Mouse (Mus musculus) neural tube, embryonic 14.5 days (tissue): ENCODE measurements around the gene Cat. TPM values are rescaled to one million over a fixed set of nuclear protein-coding genes. Genes with fewer than 3 reads are reported as not detected.
A peak's percentile ranks its signal among the peaks of the same experiment; 100 is the strongest.

Experiments used
- ATAC-seq: fragments of 200-750 bp; cut with Nextera tagmentation; 2 replicates; pipeline ENCODE4 v1.8.0; 2017; ENCODE audit warnings: low read depth, mild to moderate bottlenecking, moderate TSS enrichment, moderate library complexity
- H3K27ac ChIP-seq: fragments of 300-500 bp; sonication (generic); 2 replicates; pipeline ENCODE4 v1.5.1; 2014; ENCODE audit warnings: low read depth, mild to moderate bottlenecking, control low read depth, low read length, moderate library complexity, mixed read lengths
- H3K27me3 ChIP-seq: fragments of 300-500 bp; sonication (generic); 2 replicates; pipeline ENCODE4 v1.6.1; 2014; ENCODE audit warnings: low read length; ENCODE audit not compliant: control insufficient read depth, insufficient read depth
- H3K36me3 ChIP-seq: fragments of 300-500 bp; sonication (generic); 2 replicates; pipeline ENCODE4 v1.6.1; 2014; ENCODE audit warnings: low read length, mixed read lengths; ENCODE audit not compliant: control insufficient read depth, insufficient read depth
- H3K4me1 ChIP-seq: fragments of 300-500 bp; sonication (generic); 2 replicates; pipeline ENCODE4 v1.6.1; 2014; ENCODE audit warnings: low read length; ENCODE audit not compliant: control insufficient read depth, insufficient read depth
- H3K4me2 ChIP-seq: fragments of 300-500 bp; sonication (generic); 2 replicates; pipeline ENCODE4 v1.6.1; 2014; ENCODE audit warnings: mild to moderate bottlenecking, low read depth, low read length, control low read depth
- H3K4me3 ChIP-seq: fragments of 300-500 bp; sonication (generic); 2 replicates; pipeline ENCODE4 v1.5.1; 2014; ENCODE audit warnings: low read depth, low read length, control low read depth, mixed read lengths
- H3K9ac ChIP-seq: fragments of 300-500 bp; sonication (generic); replicated peaks from 2 replicates; pipeline ENCODE4 v1.6.1; 2014; ENCODE audit warnings: low read depth, mild to moderate bottlenecking, control low read depth, low read length, mixed read lengths
- H3K9me3 ChIP-seq: fragments of 300-500 bp; sonication (generic); 2 replicates; pipeline ENCODE4 v1.6.1; 2016; ENCODE audit warnings: low read length; ENCODE audit not compliant: control insufficient read depth
- WGBS: fragments of 180-500 bp; shearing (Covaris S2); extraction: QIAGEN DNeasy Blood & Tissue Kit; methylation state at CpG from one replicate; pipeline ENCODE4 v1.1.7; 2014; 5-methylcytosine and 5-hydroxymethylcytosine counted together
- polyA plus RNA-seq: library from polyadenylated mRNA; unstranded; fragments of >200 nt; fragmentation: Nextera tagmentation; extraction: Ambion mirVana; gene quantifications from 2 replicates; pipeline ENCODE4 v1.2.1, GENCODE M21; 2014

Gene Cat
- polyA plus RNA-seq, 1 experiment from 2014 or later, result 104 TPM

GRCm38 (mm10) chr2:103455748-103456147 is 29.2 kb downstream of the Cat start:
- WGBS, result 97% methylated on average over 7 of the region's 7 CpGs
- Histone ChIP-seq H3K4me2 (no peak overlapping the region), H3K4me3 (no peak overlapping the region), H3K36me3 (peaks cover 28% of the 10 kb centered on the region), H3K4me1 (no peaks in the 10 kb centered on the region), H3K9ac (no peak overlapping the region), H3K9me3 (no peaks in the 10 kb centered on the region), H3K27ac (no peak overlapping the region), H3K27me3 (no peaks in the 10 kb centered on the region)
- ATAC-seq, result no peak

GRCm38 (mm10) chr2:103452550-103452949 is 32.4 kb downstream of the Cat start:
- H3K4me3 ChIP-seq, result no peak overlapping the region
- no peaks in the 10 kb centered on the region for H3K9me3 ChIP-seq
- H3K9ac ChIP-seq, result no peak overlapping the region
- no peak overlapping the region for H3K4me2 ChIP-seq
- no peak for ATAC-seq
- H3K36me3 ChIP-seq, result peaks cover 25% of the 10 kb centered on the region
- WGBS, result 89% methylated on average over 5 of the region's 5 CpGs
- no peak overlapping the region for H3K27ac ChIP-seq
- H3K27me3 ChIP-seq, result no peaks in the 10 kb centered on the region
- no peaks in the 10 kb centered on the region for H3K4me1 ChIP-seq

GRCm38 (mm10) chr2:103450267-103450666 is 34.7 kb downstream of the Cat start:
- no peaks in the 10 kb centered on the region for H3K9me3 ChIP-seq
- no peak overlapping the region for H3K4me3 ChIP-seq
- H3K27me3 ChIP-seq, result no peaks in the 10 kb centered on the region
- ATAC-seq, result no peak
- H3K27ac ChIP-seq, result no peak overlapping the region
- no peak overlapping the region for H3K9ac ChIP-seq
- no peaks in the 10 kb centered on the region for H3K4me1 ChIP-seq
- H3K36me3 ChIP-seq, result peaks cover 13% of the 10 kb centered on the region; the same call in 1 of the 2 replicates
- no peak overlapping the region for H3K4me2 ChIP-seq
- 86% methylated on average over 8 of the region's 8 CpGs for WGBS

DNA sequence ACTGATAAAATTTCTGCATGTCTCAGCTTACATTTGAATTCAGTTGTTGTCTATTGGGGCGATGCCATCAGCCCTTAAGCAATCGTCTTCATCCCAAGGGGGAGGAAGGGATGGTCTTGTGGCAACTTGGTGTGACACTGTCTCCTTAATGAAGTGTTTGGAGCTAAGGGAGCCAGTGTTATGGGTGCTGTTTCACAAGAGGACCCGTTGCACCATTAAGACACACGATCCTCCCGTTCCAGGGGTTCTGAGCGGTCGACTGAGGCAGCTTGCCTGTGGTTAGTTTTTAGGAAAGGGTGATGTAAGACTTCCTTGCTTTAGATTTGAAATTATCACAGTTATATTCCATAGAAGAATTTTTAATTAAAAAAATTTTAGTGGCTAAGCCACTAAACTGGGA is 35.1 kb downstream of the Cat start:
- no peaks in the 10 kb centered on the region for H3K4me1 ChIP-seq
- H3K9ac ChIP-seq, result no peak overlapping the region
- no peak for ATAC-seq
- peaks cover 9% of the 10 kb centered on the region; the same call in 1 of the 2 replicates for H3K36me3 ChIP-seq
- no peaks in the 10 kb centered on the region for H3K9me3 ChIP-seq
- no peaks in the 10 kb centered on the region for H3K27me3 ChIP-seq
- H3K4me3 ChIP-seq, result no peak overlapping the region
- 93% methylated on average over 7 of the region's 7 CpGs for WGBS
- H3K4me2 ChIP-seq, result no peak overlapping the region
- H3K27ac ChIP-seq, result no peak overlapping the region

DNA sequence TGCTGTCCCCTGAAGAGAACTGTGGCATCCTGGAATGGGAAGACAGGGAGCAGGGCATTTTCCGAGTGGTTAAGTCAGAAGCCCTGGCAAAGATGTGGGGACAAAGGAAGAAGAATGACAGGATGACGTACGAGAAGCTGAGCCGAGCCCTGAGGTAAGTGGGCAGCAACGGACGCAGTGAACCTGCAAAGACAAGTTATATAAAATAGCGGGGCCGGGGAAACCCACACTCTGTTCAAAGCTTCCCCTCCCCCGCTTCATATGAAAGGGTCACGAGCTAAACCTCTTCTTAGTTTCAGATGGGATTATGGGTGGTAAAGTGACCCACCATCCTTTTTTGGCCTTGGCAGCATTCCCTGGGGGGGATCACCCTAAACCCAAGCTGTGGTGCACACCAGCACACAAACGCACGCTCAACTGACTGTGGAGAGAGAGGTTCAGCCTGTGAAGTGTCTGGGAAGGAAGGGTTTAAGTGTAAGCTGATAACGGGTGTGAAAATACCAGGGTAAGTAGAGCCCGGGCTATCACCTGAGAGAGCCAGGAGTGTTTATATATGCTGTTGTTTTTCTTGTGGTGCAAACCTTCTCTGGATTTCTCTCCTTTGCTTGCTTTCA is 35.9 kb downstream of the Cat start:
- 61% methylated on average over 14 of the region's 14 CpGs for WGBS
- no peaks in the 10 kb centered on the region for H3K27me3 ChIP-seq
- no peaks in the 10 kb centered on the region for H3K9me3 ChIP-seq
- H3K27ac ChIP-seq, result no peak overlapping the region
- no peak overlapping the region for H3K4me2 ChIP-seq
- no peak overlapping the region for H3K4me3 ChIP-seq
- 0 out of 2 replicates have a peak, but pooled peaks cover 4% of the 10 kb centered on the region for H3K36me3 ChIP-seq
- H3K4me1 ChIP-seq, result no peaks in the 10 kb centered on the region
- ATAC-seq, result no peak
- H3K9ac ChIP-seq, result no peak overlapping the region

DNA sequence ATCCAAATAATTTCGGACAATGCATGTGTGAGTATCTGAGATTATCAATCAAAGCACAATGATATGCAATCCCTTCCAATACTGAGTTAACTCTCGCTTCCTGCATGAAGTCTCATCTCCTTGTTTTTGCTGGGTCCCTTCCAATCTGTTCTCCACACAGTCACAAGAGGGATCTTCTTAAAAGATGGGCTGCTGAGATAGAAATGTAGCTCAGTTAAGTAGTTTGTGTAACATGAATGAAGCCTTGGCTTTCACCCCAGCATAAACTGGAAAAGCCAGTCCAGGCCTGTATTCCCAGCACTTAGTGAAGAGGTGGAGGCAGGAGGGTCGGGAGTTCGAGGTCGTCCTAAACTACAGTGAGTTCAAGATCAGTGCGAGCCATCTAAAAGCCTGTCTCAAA is 38.6 kb downstream of the Cat start:
- H3K9ac ChIP-seq, result no peak overlapping the region
- H3K4me1 ChIP-seq, result no peaks in the 10 kb centered on the region
- H3K36me3 ChIP-seq, result no peaks in the 10 kb centered on the region
- no peak overlapping the region for H3K4me2 ChIP-seq
- no peak overlapping the region for H3K4me3 ChIP-seq
- 92% methylated on average over 6 of the region's 6 CpGs for WGBS
- H3K27me3 ChIP-seq, result no peaks in the 10 kb centered on the region
- ATAC-seq, result no peak
- no peak overlapping the region for H3K27ac ChIP-seq
- no peaks in the 10 kb centered on the region for H3K9me3 ChIP-seq

DNA sequence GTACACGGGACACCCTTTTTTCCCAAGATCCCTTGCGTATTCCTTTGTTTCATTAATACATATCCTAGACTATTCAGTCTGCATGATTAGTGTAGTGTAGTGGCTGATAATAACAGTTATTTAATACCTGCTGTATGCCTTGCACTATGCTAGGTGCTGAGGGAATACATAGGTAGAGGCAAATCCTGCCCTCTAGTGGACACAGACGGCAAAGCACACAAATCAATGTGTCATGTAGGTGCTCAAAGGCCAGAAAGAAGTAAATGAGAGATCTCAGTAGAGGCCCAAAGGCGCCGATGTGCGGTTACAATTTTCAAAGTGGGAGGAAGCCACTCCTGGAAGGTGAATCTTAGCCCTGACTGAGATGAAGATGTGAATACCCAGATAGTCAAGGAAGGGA is 39.2 kb downstream of the Cat start:
- no peak overlapping the region for H3K4me3 ChIP-seq
- H3K27ac ChIP-seq, result no peak overlapping the region
- H3K4me1 ChIP-seq, result no peaks in the 10 kb centered on the region
- 69% methylated on average over 6 of the region's 6 CpGs for whole genome bisulfite sequencing
- H3K9ac ChIP-seq, result no peak overlapping the region
- H3K36me3 ChIP-seq, result no peaks in the 10 kb centered on the region
- 0 out of 2 replicates have a peak, but pooled peaks have one; percentile 42 for ATAC-seq
- no peaks in the 10 kb centered on the region for H3K27me3 ChIP-seq
- H3K9me3 ChIP-seq, result no peaks in the 10 kb centered on the region
- H3K4me2 ChIP-seq, result no peak overlapping the region

DNA sequence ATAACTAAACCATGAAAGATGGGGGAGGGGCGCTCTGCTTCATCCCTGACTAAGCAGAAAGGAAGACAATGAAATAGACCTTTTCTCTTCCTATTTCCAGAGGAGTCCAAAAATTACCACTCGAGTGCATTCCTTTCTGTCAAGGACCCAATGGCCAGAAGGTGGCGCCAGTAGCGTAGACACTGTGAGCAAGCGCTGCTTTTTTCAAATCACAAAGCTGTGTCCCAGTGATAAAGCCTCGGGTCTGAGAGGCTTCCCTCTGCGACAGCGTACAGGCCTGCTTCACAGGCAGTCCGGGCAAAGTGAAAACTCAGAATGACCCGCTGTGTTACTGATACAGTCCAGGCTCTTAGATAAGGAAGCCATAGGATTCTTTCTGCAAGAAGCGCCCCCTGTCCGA is 45.2 kb downstream of the Cat start:
- peak; percentile 72 for ATAC-seq
- Histone ChIP-seq H3K36me3 (no peaks in the 10 kb centered on the region), H3K9me3 (no peaks in the 10 kb centered on the region), H3K4me2 (peak overlapping the region; percentile 31; the same call in 1 of the 2 replicates), H3K27me3 (no peaks in the 10 kb centered on the region), H3K4me3 (peak overlapping the region; percentile 1; the same call in 1 of the 2 replicates), H3K27ac (no peak overlapping the region), H3K4me1 (no peaks in the 10 kb centered on the region), H3K9ac (0 out of 2 replicates have a peak overlapping the region, but pooled peaks have one; percentile 1)
- WGBS, result 4% methylated on average over 12 of the region's 12 CpGs

- WGBS, result 94% methylated on average over 11 of the region's 11 CpGs
- 0 out of 2 replicates have a peak overlapping the region, but pooled peaks have one; percentile 31 for H3K4me2 ChIP-seq
- H3K4me3 ChIP-seq, result no peak overlapping the region
- no peak for ATAC-seq
- no peaks in the 10 kb centered on the region for H3K27me3 ChIP-seq
- no peak overlapping the region for H3K27ac ChIP-seq
- H3K36me3 ChIP-seq, result no peaks in the 10 kb centered on the region
- no peaks in the 10 kb centered on the region for H3K9me3 ChIP-seq
- H3K9ac ChIP-seq, result no peak overlapping the region
- no peaks in the 10 kb centered on the region for H3K4me1 ChIP-seq
These were observed 45.8 kb downstream of the Cat start for GRCm38 (mm10) chr2:103439071-103439622.
